Mouse (Mus musculus) cerebellum, postnatal 25 days (tissue): Measurements from ENCODE around the gene Omp.

Experiments
- DNase-seq, 2 experiments: peaks; one replicate each; pipeline ENCODE4 v3.0.0; 2021; ENCODE audit warnings: mixed read lengths in 2 of 2

Omp gene

DNA sequence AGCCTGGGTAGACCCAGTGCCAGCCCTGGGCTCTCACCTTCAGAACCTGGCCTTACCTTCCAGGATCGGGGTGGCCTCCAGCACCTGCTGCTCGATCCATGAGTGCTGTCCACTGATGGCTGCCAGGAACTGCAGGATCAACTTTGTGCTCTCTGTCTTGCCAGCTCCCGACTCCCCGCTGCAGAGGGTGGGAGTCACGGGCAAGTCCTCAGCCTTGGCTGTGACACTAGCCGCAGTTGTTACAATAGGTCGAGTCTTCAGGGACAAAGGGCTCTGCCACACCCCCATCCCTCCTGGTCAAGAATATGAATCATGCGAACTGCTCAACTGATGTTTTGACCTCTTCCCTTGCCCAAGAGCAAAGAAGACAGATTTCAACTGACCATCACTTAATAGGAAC is 47.7 kb downstream of the Omp start:
- DNase-seq, result no peak

DNA sequence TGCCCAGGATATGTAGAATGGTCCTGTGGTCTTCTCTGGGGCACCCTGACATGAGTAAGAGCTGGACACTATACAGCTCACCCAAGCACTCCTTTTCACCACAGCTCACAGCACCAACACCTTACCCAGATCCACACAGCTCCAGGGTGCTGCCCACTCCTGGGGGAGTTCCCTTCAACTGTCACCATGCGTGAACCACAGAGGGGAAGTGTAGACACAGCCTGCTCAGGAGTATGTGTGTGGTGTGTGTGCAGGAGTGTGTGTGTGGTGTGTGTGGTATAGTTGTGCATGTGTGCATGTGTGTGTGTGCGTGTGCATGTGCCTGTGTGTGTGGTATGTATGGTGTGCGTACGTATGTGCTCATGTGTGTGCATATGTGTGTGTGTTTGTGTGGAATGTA is 49.5 kb downstream of the Omp start:
- no peak for DNase-seq
